ENCODE assay signal across 20 mouse cellular contexts in the genomic region with DNA sequence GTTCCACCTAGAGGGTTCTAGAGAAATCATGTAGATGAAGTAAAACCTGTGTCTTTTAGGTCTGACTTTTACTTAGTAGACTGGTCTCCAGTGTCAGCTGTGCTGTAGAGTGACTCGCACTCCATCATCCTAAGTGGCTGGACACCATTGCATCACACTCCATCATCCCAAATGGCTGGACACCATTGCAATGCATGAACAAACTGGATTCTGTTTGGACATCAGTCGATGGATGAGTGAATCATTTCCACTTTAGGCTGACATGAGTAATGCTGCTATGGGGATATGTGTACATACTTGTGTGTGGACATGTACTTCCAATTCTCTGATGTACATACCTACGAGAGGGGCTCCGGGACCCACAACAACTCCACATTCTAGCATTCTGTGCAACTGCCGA.
DNase-seq lines count a peak whose midpoint lies in the region; ATAC-seq and TF ChIP-seq lines count a peak whose summit lies in the region.
"Had no signal": no experiment of that assay in that cellular context is flagged by ENCODE, and none has a peak within 500 bp of the region (broad histone marks: within the 10 kb centered on the region; RNA-seq: fewer than 3 reads in every experiment).

No protein-coding gene starts in this region.

- CTCF ChIA-PET in Patski (lab: Charles Lee), result interaction anchor here (1.8 kb wide), 1 partner anchor 14 kb away, joined by 5 read pairs; no protein-coding TSS in a partner anchor

- POLR2A ChIA-PET in Patski (lab: Charles Lee), result no interaction called here

- H3K4me1 ChIP-seq in lung, embryonic 14.5 days (ENCODE audit: insufficient read depth), result no peaks in the 10 kb centered on the region
- H3K4me1 ChIP-seq in midbrain, embryonic 10.5 days, result no peaks in the 10 kb centered on the region
- H3K4me1 ChIP-seq: embryonic facial prominence, embryonic 10.5 days; forebrain, embryonic 10.5 days; heart, embryonic 15.5 days; intestine, embryonic 15.5 days had no signal

- 77% methylated on average over 5 of the region's 5 CpGs for WGBS in lung, embryonic 14.5 days
- 91% methylated on average over 5 of the region's 5 CpGs for WGBS in midbrain, embryonic 10.5 days

- no peaks in the 10 kb centered on the region for H3K27me3 ChIP-seq in lung, embryonic 14.5 days (ENCODE audit: insufficient read depth, low read length)
- no peaks in the 10 kb centered on the region for H3K27me3 ChIP-seq in Patski
- no peaks in the 10 kb centered on the region for H3K27me3 ChIP-seq in midbrain, embryonic 10.5 days (ENCODE audit: low read depth, poor library complexity, severe bottlenecking)
- H3K27me3 ChIP-seq: heart, embryonic 15.5 days; intestine, embryonic 15.5 days had no signal

- H3K9ac ChIP-seq in lung, embryonic 14.5 days, result no peak overlapping the region
- H3K9ac ChIP-seq: heart, embryonic 15.5 days; hindbrain, embryonic 14.5 days; intestine, embryonic 15.5 days had no signal

- TF ChIP-seq CTCF in lung, embryonic 14.5 days (IDR thresholded peaks at IDR 0.05; ENCODE audit: low read depth), result no peak
- no peak for TF ChIP-seq CTCF in Patski (IDR thresholded peaks at IDR 0.05)

- DNase-seq in lung, embryonic 14.5 days, result no peak
- DNase-seq in lung, postnatal 10 days, result no peak
- DNase-seq in 3134 (ENCODE audit: extremely low read depth, insufficient read length, low spot score), result peak; percentile 35
- DNase-seq in 3T3-L1 (ENCODE audit: low read depth, low spot score), result peak; percentile 77
- no peak for DNase-seq in Patski (ENCODE audit: low read depth, low spot score)
- no peak for DNase-seq in midbrain, embryonic 10.5 days (ENCODE audit: low spot score)
- DNase-seq in layer of hippocampus, postnatal 36 days, result no peak
- DNase-seq: adrenal gland, postnatal 10 days; cerebellum, adult 11-12 months; cerebellum, adult 9-10 months; gastrocnemius, adult 2 months; gastrocnemius, postnatal 25 days; heart, postnatal 14 days had no signal

- H3K27ac ChIP-seq in lung, embryonic 14.5 days (ENCODE audit: low read depth), result no peak overlapping the region
- no peak overlapping the region for H3K27ac ChIP-seq in midbrain, embryonic 10.5 days (replicated peaks)
- H3K27ac ChIP-seq: embryonic facial prominence, embryonic 10.5 days; forebrain, embryonic 10.5 days; gastrocnemius, adult 2 months; heart, embryonic 15.5 days; hindbrain, embryonic 14.5 days; intestine, embryonic 15.5 days had no signal

- H3K4me2 ChIP-seq in lung, embryonic 14.5 days, result no peak overlapping the region
- H3K4me2 ChIP-seq: heart, embryonic 11.5 days; heart, embryonic 15.5 days; hindbrain, embryonic 14.5 days; intestine, embryonic 15.5 days had no signal

- in situ Hi-C loops in Patski (cut with MboI; ENCODE audit: low pct_unique_long_range_greater_than_20kb), result loop anchor here (5.0 kb wide), 1 partner anchor 386 kb away; no protein-coding TSS in a partner anchor

- H3K9me3 ChIP-seq in lung, embryonic 14.5 days (ENCODE audit: low read depth, low read length), result no peaks in the 10 kb centered on the region; the same call in 1 of the 2 replicates
- no peaks in the 10 kb centered on the region for H3K9me3 ChIP-seq in midbrain, embryonic 10.5 days (replicated peaks)
- H3K9me3 ChIP-seq: embryonic facial prominence, embryonic 10.5 days; forebrain, embryonic 10.5 days; heart, embryonic 15.5 days; intestine, embryonic 15.5 days had no signal

- no peak overlapping the region for H3K4me3 ChIP-seq in lung, embryonic 14.5 days (ENCODE audit: low read depth, low read length)
- no peak overlapping the region for H3K4me3 ChIP-seq in midbrain, embryonic 10.5 days
- H3K4me3 ChIP-seq: embryonic facial prominence, embryonic 10.5 days; forebrain, embryonic 10.5 days; gastrocnemius, adult 2 months; heart, embryonic 15.5 days; intestine, embryonic 15.5 days had no signal

- no peaks in the 10 kb centered on the region for H3K36me3 ChIP-seq in lung, embryonic 14.5 days (ENCODE audit: insufficient read depth)
- H3K36me3 ChIP-seq in midbrain, embryonic 10.5 days, result 0 out of 2 replicates have a peak, but pooled peaks cover 5% of the 10 kb centered on the region
- H3K36me3 ChIP-seq: forebrain, embryonic 10.5 days; heart, embryonic 15.5 days; intestine, embryonic 15.5 days had no signal

- ATAC-seq in lung, embryonic 14.5 days (ENCODE audit: insufficient read depth), result peak; percentile 28; the same call in 1 of the 2 replicates
- ATAC-seq in Patski, result peak; percentile 54
- ATAC-seq: forebrain, embryonic 14.5 days; intestine, embryonic 15.5 days had no signal

Comparison
In these comparisons a context has a peak if more than half of its experiments do, and no peak if none do; other contexts are left out.
1. DNase-seq: peak in 3134 (single experiment) and 3T3-L1 (single experiment); none in lung, embryonic 14.5 days (single experiment), lung, postnatal 10 days (single experiment), Patski (single experiment), midbrain, embryonic 10.5 days (single experiment) and layer of hippocampus, postnatal 36 days (0 of 2).